Mouse (Mus musculus) left cerebral cortex, adult 2 months (tissue): ENCODE measurements around the gene Vopp1. TPM values are rescaled to one million over a fixed set of nuclear protein-coding genes. Genes with fewer than 3 reads are reported as not detected.
"Not testable (repeated sequence)": the region's sequence is repeated elsewhere in the genome, so short reads cannot be mapped to it uniquely, and the experiment has no call there.

Experiments used
- DNase-seq, 2 experiments: peaks; one replicate each; pipeline ENCODE4 v3.0.0; 2021 to 2022; ENCODE audit warnings: low spot score in 2 of 2, mixed read lengths in 1 of 2; ENCODE audit errors: extremely low spot score in 1 of 2
- H3K27ac ChIP-seq: fragments of 200-600 bp; 2 replicates; pipeline ENCODE4 v1.8.1; 2022
- H3K4me3 ChIP-seq: fragments of 200-600 bp; 2 replicates; pipeline ENCODE4 v1.8.1; 2022
- CTCF ChIP-seq: fragments of 200-600 bp; IDR thresholded peaks from 2 replicates; pipeline ENCODE4 v1.8.1; 2022; ENCODE audit warnings: antibody characterized with exemption, mild to moderate bottlenecking, moderate library complexity
- intact Hi-C: fragments of 180-260 bp; cut with DNase I; formaldehyde crosslinking; loops from one replicate; pipeline ENCODE4 v1.15.1; 2025
- total RNA-seq, 2 experiments: library from RNA; stranded (reverse); gene quantifications; 2 replicates each; pipeline ENCODE4 v1.2.3; 2021

Gene Vopp1
- total RNA-seq, 2 experiments from 2014 or later: 123 to 130 TPM

DNA sequence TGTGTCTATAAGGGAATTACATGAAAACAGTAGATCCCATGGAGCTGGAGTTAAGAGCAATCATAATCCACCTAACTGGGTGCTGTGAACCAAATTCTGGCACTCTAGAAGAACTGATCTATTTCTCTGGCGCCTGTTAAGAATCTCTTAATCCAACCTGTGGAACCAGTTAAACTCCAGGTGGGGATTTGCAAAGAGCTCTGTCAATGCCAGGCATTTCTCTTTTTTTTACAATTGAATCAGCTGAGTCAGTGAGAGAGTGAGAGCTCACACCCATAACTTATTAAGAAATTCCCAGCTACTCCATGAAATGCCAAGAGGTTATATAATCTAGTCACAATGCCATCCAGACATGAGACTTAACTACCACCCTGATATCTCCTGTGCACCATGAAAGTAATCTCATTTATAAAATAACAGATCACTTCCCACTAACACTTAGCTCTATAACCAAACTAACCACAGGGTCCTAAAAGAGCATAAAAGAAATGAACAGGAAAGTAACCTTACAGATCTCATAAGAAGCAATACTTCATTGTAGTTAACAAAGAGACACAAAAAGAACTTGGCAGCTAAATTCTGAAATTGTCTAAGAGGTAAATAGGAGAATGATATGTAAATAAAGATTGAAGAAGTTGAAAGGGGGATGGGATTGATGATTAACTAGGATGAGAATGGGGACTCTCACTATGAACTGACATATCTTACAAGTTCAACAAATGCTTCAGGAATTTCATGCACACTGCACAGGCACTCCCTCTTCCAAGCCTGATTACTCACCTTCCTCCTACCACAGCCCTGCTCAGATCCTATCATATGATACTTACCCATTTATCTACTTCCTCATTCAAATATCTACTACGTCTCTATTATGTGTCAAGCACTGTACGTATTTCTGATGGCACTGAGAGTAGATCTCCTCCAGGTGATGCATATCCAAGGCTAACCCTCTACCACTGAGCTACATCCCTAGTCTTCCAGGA lies 12.9 kb downstream of the Vopp1 start:
- no peak overlapping the region for H3K27ac ChIP-seq
- H3K4me3 ChIP-seq: no peak overlapping the region
- no peak for TF ChIP-seq CTCF
- DNase-seq: no peak
- intact Hi-C loops: no loop called here

GRCm38 (mm10) chr6:57805218-57806069 lies 19.5 kb downstream of the Vopp1 start:
- no peak for DNase-seq
- TF ChIP-seq CTCF: no peak
- no peak overlapping the region for H3K27ac ChIP-seq
- H3K4me3 ChIP-seq: no peak overlapping the region
- intact Hi-C loops: no loop called here

DNA sequence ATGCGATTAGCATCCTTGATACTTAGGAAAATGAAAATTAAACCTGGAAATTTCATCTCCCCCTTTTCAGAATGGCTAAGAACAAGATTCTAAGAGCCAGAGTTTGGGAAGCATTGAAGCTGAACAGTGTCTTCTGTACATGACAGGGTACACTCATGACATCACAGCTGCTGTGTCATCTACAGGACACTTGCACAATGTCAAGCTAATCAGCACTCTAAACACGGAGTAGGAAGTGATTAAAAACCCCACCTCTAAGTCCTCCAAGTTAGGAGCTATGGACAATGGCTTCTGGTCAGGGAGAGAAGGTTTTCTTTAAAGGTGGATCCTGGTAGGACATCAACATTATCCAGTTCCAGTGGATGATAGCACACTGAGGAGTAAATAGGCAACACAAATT lies 21.8 kb downstream of the Vopp1 start:
- no peak for TF ChIP-seq CTCF
- no peak overlapping the region for H3K4me3 ChIP-seq
- H3K27ac ChIP-seq: no peak overlapping the region
- no peak for DNase-seq
- intact Hi-C loops: no loop called here

DNA sequence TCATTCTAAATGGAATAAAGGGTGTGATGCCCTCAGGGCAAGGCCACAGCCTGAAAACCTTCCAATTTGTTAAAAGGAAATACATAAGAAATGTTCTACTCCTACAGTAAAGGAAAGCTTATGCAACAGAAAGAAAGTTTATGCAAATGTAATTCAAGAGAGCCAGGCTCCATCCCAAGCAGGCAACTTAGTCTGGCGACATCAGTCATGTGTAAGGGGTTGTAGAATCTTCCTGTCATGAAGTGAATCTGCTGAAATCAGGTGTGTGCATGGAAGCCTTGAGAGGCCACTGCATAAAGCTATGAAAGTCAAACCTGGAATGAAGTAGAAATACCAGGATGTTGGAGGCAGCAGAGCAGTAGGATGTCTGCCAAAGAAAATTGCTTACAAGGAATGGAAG lies 26.0 kb downstream of the Vopp1 start:
- intact Hi-C loops: no loop called here
- peak overlapping the region; percentile 18; the same call in 1 of the 2 replicates for H3K27ac ChIP-seq
- no peak for TF ChIP-seq CTCF
- DNase-seq: no peak
- H3K4me3 ChIP-seq: no peak overlapping the region

DNA sequence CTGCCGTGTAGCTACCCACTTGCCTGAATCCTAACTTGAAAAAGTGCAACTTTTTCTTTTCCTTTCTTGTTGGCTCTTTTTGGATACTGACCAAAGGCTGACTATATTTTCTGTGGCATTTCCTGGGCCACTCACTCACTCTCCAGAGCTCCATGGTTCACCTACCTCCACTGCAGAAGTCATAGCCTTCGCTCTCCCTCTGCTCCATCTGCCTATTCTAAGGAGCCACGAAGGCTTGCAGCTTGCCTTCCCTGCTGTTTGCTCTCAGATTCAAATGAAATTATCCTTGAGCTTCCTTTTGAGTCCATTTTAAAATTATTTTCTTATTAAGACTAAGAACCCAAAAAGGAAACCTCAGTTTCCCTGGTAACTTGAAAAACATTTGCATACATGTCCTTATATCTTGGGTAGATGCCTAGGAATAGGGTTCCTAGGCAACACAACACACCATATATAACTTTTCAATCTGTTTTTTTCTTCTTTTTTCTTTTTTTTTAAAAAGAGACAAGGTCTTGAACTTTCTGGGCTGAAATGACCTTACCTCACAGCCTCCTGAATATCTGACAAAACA lies 28.0 kb downstream of the Vopp1 start:
- intact Hi-C loops: no loop called here
- H3K27ac ChIP-seq: peak overlapping the region; percentile 70
- no peak overlapping the region for H3K4me3 ChIP-seq
- TF ChIP-seq CTCF: no peak
- DNase-seq: no peak

DNA sequence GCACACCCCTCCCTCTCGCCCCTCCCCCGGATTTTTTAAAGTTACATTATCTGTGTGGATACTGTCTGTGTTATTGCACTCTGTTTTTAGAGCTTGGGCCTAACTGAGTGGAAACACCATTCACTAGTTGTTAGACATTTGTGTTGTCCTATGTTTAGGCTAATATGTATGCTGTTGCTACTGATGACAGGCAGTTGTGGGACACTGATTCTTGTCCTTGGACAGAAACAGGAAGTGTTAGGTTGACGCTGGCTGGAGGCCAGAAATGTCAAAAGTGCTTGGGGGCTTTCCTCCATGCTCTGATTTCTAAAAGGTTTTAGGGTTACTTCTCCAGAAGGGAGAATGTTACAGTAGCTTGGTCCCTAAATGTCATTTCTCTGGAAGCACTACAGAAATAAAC lies 29.1 kb downstream of the Vopp1 start:
- H3K27ac ChIP-seq: no peak overlapping the region
- intact Hi-C loops: no loop called here
- no peak overlapping the region for H3K4me3 ChIP-seq
- no peak for DNase-seq
- TF ChIP-seq CTCF: no peak

GRCm38 (mm10) chr6:57792821-57793220 lies 32.1 kb downstream of the Vopp1 start:
- H3K27ac ChIP-seq, DNase-seq, intact Hi-C loops, H3K4me3 ChIP-seq: not testable (repeated sequence)

DNA sequence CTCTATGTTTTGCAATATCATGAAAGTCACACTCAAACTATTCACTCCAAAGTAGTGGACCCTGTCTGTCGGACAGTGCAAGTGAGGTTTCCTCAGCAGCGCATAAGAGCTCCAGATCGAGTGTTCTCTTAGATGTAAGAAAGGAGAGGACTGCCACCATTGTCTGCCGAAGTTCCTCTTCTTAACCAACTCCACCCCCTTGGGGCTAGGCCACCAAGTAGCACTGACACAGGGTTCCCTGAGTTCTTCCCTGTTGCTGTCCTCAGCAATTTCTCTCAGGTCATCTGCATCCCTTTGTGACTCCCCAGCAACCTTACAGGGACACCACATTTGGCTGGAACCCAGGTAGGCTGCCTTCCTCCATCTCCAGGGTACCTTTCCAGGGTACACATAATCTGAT lies 34.4 kb downstream of the Vopp1 start:
- intact Hi-C loops: no loop called here
- DNase-seq: no peak

DNA sequence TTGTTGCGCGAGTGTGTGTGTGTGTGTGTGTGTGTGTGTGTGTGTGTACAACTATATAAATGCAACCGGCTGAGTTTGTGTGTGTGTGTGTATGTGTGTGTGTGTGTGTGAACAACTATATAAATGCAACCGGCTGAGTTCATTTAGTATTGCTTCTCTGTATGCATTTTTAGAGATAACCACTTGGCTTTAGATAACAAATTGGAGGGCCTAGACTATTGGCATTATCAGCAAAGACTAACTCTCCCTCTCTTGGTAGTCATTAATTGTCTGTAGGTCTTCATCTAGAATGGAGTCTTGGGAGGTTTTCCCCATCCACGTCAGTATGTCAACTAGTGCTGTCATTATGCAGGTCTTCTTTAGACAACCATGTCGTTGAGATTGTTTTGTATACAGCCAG lies 37.6 kb downstream of the Vopp1 start:
- no peak overlapping the region for H3K27ac ChIP-seq
- no peak for TF ChIP-seq CTCF
- intact Hi-C loops: no loop called here

More for the DNA sequence above, 34.4 kb downstream of the Vopp1 start:
- TF ChIP-seq CTCF: no peak
- Histone ChIP-seq H3K27ac (no peak overlapping the region), H3K4me3 (no peak overlapping the region)

GRCm38 (mm10) chr6:57784251-57784650 lies 40.7 kb downstream of the Vopp1 start:
- no peak for DNase-seq
- intact Hi-C loops: no loop called here
- no peak overlapping the region for H3K27ac ChIP-seq
- TF ChIP-seq CTCF: no peak
- no peak overlapping the region for H3K4me3 ChIP-seq

More for the DNA sequence above, 37.6 kb downstream of the Vopp1 start:
- no peak overlapping the region for H3K4me3 ChIP-seq
- DNase-seq: no peak

DNA sequence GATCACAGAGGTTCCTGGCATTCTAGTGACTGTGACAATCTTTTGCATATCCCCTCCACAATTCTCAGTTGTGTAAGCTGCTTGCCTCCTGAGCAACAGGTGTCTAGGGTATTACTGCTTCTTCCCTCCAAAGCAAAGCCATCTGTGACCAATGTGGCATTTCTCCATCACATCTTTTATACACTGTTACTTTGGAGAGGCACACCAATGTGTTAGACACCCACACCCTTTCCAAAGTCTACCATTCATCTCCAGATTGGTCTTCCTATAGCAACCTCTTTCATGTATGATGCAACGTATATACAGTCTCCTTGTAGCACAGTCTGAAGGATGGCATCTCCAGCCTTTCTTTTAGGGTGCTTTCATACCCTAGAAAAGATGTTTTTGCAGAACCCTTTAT lies 42.3 kb downstream of the Vopp1 start:
- Histone ChIP-seq H3K27ac (no peak overlapping the region), H3K4me3 (no peak overlapping the region)
- no peak for TF ChIP-seq CTCF
- DNase-seq: no peak
- intact Hi-C loops: no loop called here

DNA sequence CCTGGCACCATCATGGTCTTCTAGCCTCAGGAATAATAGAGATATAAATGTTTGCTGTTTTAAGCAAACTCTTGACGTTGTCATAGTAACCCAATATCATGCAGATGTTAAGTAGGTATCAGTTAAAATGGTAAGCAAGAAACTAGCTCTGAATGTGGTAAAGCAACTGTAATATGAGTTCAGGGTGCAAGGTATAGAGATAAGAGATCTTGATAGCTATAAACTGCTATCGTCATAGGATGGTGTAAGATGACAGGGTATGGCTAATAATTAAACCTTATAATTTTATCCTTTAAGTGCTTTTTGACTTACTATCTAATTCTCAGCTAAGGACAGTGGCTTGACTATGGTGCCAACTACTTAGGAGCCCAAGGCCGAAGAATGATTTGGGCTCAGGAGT lies 44.6 kb downstream of the Vopp1 start:
- Histone ChIP-seq H3K27ac (no peak overlapping the region), H3K4me3 (no peak overlapping the region)
- no peak for DNase-seq
- TF ChIP-seq CTCF: no peak
- intact Hi-C loops: no loop called here
